Mouse (Mus musculus): Measurements from ENCODE around the gene Dennd5b.
A peak's percentile ranks its signal among the peaks of the same experiment; 100 is the strongest.

Dennd5b gene

DNA sequence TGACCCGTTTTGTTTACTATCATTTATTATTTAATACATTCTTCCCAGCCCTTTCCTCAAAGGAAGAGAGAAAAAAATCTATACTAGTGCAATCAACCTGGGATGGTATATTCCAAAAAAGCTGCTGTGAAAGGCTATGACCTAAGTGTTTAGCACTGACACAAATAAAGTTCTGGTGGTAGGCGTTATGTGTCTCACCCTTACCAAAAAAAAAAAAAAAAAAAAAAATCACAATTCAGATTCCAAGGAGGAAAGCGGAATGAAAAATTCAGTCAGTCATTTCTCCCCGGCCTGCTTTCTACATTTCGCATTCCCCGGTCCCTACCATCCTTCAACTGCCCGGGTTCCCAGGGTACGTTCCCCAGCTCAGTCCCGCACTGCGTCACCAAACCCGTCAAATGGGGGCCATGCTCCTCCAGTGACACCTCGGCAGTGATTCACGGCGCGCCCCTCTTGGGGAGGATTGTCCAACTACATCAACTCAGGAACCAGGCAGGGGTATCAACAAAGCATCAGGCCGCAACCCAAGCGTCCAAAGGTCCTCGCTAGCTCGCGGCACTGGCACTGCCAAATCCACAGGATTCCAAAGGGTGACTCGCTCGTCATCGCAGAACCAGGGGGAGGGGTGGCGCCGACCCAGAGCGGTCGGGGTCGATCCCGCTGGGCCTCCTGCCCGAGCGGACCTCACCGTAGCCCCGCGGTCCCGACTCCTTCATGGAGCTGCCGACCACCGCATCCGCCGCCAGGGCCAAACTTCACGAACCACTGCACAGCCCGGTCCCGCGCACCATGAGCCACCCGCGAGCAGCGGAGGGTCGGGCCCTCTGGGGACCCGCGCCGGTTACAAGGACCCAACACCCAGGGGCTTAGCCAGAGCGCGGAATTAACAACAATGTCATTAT is 1.1 kb downstream of the Dennd5b start:
- DNase-seq (ENCODE audit: low read depth, low spot score) = peak; percentile 34

DNA sequence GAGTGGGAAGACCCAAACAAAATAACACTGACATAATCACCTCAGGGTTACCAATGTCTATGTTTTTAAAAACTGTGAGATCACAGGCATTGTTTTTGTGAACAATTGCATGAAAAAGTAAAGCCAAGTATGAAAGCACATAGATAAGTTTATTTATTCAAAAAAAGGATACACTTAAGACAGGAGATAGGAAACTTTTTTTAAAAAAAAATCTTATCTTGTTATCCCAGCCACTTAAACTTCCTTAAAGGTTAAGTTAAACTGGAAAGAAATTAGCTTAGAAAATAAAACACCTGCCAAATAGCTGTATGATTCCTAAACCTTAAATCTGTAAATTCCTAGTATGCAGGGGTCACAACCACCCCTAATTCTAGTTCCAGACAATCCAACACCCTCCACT is 2.5 kb downstream of the Dennd5b start:
- no peak for DNase-seq (ENCODE audit: low read depth, low spot score)

DNA sequence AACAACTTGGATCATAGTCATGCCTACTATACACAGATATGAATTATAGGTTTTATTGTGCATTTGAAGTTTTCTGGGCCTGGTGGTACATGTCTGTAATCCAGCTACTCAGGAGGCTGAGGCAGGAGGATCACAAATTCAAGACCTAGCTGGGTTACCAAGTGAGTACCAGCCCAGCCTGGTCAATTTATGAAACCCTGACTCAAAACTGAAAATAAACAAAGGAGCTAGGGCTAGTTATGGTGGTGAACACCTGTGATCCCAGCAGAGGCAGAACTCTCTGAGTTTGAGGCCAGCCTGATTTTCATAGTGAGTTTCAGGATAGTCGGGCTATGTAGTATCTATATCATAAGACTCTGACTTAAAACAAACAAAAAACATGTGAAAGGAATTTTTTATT is 4.2 kb downstream of the Dennd5b start:
- DNase-seq (ENCODE audit: low read depth, low spot score) = no peak

DNA sequence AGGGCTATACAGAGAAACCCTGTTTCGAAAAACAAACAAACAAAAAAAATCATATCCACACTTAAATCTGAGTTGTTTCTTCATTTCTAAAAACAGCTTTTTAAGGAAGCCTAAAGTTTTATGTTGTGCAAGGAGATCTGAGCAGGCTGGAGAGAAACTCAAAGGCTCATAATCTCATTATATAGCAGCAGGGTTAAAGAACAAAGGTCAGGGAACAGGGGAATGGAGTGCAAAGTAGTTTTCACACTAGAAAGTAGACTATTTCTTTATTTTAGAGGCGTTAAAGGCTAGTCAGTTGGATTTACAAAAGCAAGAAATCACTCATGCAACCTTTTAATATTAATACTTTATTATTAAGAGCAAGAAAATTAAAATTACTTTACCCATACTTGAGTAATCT is 5.2 kb downstream of the Dennd5b start:
- no peak for DNase-seq (ENCODE audit: low read depth, low spot score)

DNA sequence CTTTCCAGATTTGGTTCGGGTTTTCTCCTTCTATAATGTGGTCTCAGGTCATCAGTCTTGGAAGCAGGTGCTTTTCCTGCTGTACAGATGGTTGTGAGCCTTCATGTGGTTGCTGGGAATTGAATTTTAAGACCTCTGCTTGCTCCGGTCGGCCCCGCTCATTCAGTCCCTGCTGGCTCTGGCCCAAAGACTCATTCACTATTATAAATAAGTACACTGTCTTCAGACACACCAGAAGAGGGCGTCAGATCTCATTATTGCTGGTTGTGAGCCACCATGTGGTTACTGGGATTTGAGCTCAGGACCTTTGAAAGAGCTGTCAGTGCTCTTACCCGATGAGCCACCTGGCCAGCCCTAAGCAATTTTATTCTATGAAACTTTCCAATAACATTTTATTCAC is 6.1 kb downstream of the Dennd5b start:
- DNase-seq (ENCODE audit: low read depth, low spot score) = no peak

DNA sequence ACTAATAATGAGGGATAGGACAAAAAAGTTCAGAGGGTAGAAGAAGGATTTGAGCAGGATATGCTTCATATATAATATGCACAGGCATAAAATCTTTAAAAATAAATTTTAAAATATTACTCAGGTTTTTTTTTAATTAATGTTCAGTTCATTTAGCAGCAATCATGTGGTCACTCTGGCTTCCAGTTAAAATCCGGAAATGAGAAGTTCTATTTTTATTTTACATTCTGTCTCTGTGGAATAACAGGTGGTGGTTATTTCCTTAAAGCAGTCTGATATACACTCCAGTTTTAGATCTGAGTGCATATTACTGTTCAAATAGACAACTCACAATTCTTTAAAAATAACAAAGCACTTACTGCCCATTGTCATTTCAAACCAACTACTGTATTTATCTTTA is 6.9 kb downstream of the Dennd5b start:
- DNase-seq (ENCODE audit: low read depth, low spot score) = no peak

DNA sequence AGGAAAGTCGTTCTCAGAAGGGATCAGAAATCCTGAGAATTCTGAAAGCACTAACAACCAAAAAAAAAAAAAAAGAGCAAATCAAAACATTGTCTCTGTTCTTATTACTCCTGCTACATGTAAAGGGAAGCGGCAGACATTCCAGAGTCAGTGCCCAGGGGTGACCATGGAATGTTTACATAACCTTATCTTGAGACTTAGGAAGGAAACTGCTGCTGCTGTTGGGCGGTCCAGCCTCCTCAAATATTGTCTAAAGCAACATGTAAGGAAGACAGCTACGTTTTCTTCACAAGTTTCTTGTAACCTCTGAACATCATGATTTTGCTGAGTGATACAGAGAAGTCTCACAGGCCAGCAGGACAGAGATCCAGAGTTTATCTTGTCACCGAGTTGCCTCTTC is 8.0 kb downstream of the Dennd5b start:
- DNase-seq (ENCODE audit: low read depth, low spot score) = no peak

DNA sequence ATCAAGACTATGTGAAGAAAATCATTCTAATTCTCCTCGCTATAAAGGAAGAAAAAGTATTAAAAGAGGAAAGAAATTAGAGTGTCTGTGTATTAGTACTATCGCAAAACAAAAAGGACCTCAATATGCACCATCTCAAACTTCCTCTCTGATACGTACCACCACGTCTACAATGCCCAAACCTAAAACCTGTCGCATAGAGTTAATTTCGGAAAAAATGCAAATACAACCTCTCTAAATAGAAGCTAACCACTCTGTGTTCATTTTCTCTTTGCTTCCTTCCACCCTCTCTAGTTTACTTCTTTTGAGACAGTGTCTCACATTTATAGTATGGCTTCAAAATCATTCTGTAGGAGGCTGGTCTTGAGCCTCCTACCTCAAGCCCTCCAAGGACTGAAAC is 9.1 kb downstream of the Dennd5b start:
- no peak for DNase-seq (ENCODE audit: low read depth, low spot score)

DNA sequence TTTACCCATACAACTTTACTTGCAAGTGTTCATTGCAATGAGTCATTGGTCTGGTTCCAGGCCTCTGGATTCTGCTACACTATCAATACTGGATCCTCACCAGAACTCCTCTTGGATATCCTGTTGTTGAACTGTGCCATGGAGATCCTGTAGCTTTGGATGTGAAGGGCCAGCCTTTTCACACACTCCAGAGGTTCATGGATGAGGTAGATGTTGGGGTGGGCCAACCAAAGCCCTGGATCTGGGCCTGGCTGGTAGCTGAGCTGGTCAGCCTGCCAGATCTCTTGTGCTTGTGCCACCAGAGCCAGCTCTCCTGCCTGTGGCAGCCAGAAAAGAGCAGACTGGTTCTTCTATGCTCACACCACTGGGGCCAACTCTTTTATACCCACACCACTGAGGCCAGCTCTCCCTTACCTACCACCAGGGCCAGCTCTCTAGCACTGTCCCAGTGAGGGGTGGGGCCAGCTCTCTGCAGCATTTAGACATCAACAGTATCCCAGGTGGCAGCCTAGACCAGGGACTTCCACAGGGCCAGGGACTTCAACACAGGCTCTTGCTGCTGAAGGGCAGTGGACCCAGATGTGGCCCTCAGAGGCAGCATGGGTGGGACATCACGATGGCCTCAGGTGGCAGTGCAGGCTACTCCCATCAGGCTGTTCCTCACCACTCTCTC is 24.2 kb downstream of the Dennd5b start:
- no peak for DNase-seq (ENCODE audit: low read depth, low spot score)

DNA sequence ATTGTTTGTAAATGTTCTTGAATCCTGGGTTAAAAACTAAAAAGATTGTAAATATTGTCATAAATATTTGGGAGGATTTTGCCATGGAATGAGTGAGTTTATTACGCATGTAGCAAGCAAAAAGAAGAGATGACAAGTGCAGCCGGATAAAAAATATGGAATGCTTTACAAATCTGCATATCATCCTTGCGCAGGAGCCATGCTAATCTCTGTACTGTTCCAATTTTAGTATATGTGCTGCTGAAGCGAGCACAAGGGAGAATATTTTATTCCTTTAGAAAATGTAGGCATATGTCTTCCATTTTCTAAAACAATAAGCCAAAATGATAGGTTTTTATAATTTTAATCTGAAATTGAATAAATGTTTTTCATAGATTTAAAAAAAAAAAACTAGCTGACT is 27.6 kb downstream of the Dennd5b start:
- no peak for DNase-seq (ENCODE audit: low read depth, low spot score)

DNA sequence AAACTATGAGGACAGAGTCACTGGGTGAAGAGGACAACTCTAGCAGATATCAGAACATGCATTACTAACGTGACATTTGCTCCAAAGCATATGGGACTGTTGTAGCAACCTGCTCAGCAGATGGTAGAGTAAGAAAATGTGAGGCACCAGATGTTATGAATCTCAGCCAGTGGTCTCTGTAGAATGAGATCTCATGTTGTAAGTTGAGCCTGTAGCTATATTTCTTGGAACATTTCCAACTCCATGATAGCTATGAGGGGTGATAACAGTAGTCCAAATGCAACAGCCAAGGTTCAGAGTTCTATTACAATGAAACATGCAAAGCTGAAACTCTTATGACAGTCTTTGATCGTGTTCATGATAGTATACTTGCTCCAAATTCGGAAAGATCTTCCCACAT is 28.6 kb downstream of the Dennd5b start:
- no peak for DNase-seq (ENCODE audit: low read depth, low spot score)

DNA sequence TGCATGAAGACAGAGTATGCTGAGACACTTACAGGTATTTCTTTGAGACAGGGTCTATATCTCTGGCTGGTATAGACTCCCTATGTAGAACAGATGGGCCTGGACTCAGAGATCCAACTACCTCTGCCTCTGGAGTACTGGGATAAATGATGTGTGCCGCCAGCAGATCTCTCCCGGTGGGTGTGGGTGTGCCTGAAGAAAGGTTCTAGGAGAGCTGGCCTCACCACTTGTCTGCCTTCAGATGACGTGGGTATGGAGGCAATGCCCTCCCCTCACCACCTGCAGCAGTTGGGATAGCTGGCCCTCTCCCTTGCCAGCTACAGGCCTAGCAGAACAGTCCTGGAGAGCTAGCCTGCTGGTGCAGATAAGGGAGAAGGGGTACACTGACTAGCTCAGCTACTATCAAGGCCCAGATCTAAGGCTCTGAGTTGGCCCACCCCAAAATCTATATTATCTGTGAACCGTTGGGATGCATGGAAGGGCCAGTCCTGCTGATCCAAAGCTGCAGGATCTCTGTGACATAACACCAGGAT is 30.8 kb downstream of the Dennd5b start:
- no peak for DNase-seq (ENCODE audit: low read depth, low spot score)

DNA sequence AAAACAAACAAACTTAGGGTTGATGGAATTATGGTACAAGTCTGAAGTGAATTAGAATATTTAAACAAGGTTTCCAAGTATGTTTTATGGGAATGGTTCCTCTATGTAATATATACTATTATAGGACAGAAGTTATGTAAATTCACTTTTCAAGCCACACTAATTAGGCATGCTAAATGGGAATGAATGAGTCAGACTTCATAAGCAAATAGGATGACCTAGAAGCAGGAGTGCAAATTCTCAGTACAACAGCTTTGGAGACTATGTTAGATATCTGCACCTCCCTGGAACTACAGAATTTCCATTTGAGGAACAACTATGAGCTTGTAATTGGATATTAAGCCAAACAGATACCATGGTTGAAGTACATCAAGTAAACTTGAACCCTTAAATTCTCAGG is 38.1 kb downstream of the Dennd5b start:
- DNase-seq (ENCODE audit: low read depth, low spot score) = no peak

DNA sequence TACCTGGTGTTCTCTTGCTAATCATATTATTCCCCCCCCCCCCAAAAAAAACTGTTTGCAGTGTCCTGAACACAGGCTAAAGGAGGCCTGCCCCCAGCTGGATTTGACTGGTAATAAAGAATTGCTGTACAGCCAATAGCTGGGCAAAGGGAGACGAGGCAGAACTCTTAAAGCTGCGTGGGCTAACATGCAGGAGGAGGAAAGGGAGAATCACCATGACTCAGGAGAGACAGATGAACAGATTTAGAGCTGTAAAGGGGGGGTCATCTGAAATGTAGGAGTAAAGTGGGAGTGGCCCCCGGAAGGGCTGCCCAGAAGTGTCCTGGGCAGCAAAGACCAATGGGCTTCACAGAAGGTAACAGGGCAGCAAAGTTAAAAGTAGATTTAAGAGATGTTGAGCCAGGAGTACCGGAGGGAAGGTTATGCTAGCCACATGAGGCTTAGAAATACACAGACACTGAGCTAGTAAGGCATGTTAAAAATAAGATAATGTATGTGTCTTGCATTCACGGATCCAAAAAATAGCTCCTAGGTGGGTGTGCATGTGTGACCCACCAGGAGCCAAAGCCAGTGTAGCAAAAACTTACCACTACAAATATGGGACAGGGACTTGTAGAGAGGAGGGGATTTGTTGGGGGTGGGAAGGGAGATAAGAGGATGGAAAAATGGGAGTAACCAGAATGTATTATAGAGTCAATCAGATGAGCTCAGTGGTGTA is 40.7 kb downstream of the Dennd5b start:
- no peak for DNase-seq (ENCODE audit: low read depth, low spot score)

DNA sequence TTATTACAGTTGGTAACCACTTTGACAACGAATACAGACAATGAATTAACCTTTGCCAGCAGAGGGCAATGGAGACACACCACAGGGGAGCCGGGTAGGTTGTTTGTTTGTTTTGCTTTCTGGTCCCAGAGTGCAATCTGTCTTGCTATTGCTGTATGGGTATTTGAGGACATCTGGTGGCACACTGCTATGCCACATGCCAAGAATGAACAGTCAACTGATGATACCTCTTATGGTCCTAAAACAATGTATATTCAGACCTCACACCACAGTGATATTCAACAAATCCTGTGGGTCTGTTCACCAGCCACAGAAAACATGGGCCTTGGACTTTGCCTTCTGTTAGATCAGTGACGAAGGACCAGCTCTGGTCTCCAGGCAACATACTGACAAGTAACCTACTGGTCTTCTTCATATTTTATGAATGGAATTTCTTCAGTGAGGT is 43.5 kb downstream of the Dennd5b start:
- DNase-seq (ENCODE audit: low read depth, low spot score) = no peak

DNA sequence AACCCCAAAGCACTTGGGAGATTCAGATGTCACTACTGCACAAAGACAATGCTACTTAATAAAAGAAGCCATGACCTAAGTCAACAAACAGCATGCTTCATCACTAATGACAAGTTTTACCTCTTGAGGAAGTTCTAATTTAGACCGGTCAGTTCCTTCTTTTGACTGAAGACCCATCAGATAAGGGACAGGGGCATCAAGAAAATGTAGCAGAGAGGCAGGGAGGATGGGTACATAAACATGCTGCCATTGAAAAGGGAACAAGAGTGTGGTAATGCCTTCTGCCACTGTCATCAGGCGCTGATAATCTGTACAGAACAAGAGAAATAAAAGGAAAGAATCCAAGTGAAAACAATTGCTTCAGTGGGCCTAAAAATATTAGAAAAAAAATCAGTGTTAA is 46.7 kb downstream of the Dennd5b start:
- no peak for DNase-seq (ENCODE audit: low read depth, low spot score)

DNA sequence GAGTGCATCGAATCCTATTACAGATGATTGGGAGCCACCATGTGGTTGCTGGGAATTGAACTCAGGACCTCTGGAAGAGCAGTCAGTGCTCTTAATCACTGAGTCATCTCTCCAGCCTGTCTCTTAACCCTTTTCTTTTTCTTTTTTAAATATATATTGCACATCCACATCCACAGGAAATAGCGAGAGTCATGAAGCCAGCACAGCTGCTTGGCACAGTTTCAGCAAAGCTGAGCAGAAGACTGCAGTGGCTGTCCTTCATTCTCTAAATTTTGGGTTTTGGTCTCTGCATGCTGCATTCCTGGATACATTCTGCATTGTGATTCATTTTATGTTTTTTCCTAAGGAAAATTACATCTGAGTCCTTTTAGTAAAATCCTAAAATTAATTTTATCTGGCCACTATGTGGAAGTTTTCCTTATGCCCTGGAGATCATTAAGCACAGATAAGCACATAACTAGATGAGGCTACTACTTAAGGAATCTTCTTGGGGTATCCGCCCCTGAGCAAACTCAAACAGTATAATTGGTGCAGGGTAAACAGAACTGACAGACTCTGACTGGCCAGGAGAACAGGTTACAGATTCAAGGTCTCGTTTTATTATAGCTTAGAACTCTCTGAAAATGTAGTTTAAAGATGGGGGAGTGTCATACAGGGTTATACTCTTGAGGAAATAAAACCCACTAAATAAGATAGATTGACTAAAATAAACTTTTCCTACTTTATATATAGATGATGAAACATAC is 50.3 kb downstream of the Dennd5b start:
- DNase-seq (ENCODE audit: low read depth, low spot score) = no peak

DNA sequence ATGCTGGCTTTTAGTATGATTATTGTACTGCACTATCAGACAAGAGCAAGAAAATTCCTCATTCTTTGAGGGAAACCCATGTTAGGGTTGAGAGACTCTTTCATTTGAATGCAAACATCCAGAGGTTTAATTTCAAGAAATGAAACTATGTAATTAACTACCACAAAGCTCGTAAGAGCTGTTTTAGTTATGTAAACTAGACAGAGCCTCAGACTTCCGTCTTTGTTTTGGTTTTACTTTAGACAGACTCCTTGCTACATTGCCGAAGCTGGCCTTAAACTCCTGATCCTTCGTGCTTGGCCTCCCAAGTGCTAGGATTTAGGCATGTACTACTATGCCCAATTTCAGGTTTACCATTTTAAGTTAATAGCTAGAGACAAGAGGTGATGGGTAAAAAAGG is 61.4 kb downstream of the Dennd5b start:
- no peak for DNase-seq (ENCODE audit: low read depth, low spot score)

DNA sequence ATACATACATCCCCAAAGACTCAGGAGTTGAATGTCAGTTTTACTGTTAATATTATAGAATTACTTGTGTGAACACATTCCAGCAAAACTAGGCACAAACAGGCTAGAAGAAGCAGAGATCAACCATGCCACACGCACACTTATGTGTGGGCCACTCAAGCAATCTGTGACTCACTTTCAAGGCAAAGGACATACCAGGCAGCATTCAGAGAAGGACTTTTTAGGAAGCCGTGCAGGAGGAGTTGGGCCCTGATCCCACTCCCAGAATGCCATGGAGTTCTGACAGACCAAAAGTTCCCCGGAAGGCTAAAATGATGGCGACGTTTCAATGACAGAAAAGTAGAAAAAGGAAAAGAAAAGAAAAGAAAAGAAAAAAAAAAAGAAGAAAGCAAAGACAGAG is 69.3 kb downstream of the Dennd5b start:
- DNase-seq (ENCODE audit: low read depth, low spot score) = no peak

DNA sequence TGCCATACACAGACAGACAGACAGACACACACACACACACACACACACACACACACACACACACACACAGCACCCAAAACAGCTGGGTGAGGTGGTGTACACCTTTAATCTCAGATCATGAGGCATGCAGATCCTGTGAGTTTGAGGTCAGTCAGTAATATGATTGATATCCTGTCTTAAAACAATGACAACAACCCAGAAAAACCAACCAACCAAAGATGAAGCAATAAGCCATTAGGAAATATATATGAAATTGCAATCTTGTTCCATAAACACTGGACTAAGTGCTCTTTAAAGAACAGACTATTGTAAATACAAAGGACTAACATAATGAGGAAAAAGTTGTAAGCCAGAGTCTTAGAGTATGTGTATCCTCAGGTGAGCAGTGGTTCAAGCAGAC is 70.1 kb downstream of the Dennd5b start:
- DNase-seq (ENCODE audit: low read depth, low spot score) = no peak

DNA sequence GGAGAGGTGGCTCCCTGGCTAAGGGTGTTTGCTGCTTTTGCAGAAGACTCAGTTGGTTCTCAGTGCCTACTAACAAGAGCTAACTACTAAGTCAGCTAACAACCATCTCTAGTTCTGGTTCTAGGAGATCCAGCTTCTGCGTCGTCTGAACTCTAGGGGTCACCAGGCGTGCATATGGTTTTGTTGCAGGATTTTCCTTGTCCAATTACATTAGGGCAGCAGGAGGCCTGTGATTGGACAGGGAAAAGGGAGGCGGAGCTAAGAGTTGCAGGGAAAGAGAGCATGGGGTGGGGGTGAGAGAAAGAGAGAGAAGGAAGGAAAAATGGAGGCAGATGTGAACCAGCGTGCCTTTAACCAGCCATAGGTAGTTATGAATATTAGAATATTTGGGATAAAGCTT is 83.0 kb downstream of the Dennd5b start:
- no peak for DNase-seq (ENCODE audit: low read depth, low spot score)
